Mouse (Mus musculus): ENCODE measurements around the gene Gm9837.
A peak's percentile ranks its signal among the peaks of the same experiment; 100 is the strongest.

Gene Gm9837

DNA sequence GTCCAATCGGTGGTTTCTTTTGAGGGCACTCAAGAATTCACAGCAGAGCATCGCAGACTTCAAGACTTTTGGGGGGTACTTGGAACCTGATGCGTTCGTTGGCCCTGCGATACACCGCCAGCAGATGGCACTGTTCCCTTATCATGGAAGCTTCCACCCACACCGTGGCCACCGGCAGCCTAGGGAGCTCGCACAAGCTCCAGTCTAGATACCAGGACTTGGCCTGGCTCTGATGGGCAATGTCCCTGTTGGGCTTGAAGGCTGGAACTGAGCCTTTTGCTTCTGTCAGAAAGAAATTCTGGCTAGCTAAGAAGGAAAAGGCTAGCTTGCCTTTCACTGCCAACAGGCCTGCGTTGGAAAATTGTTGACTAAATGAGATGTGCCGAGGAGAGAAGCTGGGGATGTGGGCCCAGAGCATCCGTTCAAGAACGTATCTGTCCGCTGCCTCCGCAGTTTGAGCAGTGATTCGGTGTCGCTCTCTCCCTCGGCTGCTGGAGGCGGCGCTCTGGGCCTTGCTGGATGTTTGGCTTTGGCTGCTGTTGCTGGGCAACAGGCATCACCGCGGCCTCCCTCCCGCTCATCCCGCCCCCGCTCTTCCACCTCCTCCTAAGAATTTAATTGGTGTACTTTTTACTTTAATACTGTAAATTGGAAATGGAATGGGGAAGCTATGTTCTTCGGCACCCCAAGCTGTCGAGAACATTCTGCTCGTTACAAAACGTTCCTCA lies at the start of gene Gm9837:
Gm9837 (minus strand) TSS at position 512 of the 728 bp plus-strand sequence.
- peak; percentile 82 for ATAC-seq (ENCODE audit: insufficient number of reproducible peaks, low FRiP score, low TSS enrichment)

DNA sequence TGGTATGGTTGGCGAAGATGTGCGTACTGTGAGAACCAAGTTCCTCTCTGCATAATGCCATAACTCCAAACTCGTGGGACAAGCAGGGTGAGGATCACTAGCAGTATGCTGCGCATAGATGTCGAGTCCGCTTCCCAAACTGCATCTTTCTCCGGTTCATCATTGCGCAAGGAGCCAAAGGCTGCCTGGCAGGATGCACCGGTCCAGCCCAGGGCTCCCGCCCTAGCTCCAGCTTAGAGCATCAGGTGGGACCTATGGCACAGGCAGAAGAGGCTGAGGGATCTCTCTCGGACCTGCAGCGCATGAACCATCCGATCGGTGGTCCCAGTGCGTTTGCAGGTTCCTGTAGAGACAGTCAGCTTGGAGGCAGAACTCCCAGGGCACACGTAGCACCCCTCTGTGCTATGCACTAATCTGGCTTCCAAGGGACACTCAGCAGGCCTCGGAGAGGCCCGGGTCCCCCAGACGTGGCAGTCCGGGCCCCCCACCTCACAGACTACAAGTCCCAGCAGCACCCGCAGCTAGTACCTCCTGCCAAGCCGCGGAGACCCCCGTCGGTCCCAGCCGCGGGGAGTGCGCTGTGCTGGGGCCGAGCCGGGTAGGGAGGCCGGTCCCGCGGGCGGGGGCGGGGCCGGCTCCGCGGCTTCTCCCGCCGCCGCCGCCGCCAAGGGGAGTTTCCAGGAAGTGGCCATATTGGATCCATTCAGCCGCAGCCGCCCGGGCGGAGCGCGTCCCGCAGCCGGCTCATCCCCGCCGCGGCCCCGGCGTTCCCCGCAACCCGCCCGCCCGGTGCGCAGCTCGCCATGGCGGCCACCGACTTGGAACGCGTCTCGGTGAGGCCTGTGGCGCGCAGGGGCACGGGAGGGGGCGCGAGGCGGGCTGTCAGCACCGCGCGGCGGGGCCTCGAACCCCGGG lies 49.2 kb upstream of the Gm9837 start, which contains the start of gene Sept8:
Sept8 (plus strand) TSS at position 51 of the 915 bp plus-strand sequence.
- ATAC-seq (ENCODE audit: insufficient number of reproducible peaks, low FRiP score, low TSS enrichment) = peak; percentile 49; the same call in 1 of the 2 replicates

DNA sequence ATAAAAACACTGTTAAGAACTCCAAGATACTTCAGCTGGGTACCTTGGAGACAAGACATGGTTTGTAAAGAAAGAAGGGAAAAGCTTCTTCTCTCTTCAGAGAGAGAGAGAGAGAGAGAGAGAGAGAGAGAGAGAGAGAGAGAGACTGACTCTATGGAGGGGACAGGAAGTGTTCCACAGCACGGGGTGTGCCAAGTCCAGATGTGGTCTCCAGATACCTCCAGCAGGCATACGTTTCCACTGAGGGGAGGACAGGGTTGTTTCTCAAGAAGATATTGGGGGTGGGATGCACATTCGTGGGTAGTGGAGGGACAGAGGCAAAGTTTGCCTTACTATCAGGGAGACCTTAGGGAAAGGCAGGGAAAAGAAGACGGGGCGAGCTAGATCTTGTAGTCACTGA lies 48.5 kb upstream of the Gm9837 start:
- ATAC-seq (ENCODE audit: insufficient number of reproducible peaks, low FRiP score, low TSS enrichment) = no peak

DNA sequence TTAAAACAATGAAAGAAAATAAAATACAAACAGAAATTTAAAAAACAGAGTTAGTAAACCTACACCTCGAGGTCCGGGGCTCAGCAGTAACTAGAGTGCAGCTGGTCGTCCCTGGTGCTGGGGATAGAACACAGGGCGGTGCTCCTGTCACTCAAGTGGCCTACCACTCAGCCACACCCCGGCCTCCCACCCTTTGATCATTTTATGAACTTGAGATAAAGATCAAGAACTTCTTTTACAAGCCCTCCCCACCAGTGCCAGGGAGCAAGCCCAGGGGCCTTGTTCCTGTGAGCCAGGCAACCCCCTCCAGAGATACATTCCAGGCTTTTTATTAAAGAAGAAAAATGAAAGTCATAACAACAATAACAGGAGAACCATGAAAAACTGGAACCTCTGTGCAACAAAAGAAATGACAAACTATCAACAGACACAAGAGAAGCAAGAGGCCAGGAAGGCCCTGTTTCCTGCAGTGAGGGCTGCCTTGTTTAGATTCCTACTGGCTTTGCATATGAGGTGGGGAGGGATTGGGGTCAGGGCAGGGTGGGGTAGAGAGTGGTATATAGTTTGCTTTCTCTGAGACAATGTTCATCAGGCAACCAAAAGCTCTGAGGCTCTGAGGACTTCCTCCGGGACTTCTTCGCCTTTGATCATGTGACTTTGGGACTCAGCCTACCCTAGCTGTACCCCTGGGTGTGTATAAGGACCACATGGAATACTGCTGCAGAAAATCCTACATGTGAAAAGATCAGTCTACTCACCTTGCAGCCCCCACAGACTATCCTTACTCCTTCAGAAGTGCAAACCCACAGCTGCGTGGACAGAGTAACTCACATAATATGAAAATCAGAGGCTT lies 46.7 kb upstream of the Gm9837 start:
- ATAC-seq (ENCODE audit: insufficient number of reproducible peaks, low FRiP score, low TSS enrichment) = no peak

DNA sequence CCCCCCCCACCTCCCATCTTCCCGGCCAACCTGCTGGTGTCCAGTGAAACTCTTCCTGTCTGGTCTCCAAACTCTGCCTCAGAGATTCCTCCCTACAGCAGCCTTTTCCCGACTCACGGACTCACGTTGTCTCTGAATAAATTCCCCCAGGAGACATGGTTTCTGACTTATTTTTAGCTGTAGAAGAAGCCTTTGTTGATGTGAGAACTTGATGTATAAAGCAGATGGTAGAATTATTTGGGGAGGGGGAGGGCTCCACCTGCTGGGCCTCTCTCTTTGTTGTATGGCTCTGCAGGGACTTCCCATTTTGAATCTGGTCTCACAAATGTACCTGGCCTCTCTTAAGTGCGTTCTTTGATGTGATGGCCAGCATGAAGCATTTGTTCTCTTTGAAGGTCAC lies 40.1 kb upstream of the Gm9837 start:
- ATAC-seq (ENCODE audit: insufficient number of reproducible peaks, low FRiP score, low TSS enrichment) = no peak

DNA sequence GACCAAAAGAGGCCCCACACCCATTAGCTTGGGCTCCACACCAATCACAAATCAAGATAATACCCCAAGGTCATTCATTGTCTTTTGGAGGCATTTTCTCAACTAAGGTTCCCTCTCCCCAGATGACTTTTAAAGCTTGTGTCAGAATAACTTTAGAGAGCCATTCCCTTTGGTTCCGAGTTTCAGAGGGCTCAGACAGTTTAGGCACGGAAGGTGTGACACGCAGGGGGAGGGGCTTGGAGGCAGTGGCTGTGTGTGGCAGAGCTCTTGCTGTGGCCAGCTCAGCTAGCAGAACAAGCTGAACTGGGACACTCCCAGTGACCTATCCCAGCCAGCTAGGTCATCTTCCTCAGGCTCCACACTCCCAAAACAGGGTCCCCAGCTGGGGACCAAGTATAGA lies 38.3 kb upstream of the Gm9837 start:
- no peak for ATAC-seq (ENCODE audit: insufficient number of reproducible peaks, low FRiP score, low TSS enrichment)

DNA sequence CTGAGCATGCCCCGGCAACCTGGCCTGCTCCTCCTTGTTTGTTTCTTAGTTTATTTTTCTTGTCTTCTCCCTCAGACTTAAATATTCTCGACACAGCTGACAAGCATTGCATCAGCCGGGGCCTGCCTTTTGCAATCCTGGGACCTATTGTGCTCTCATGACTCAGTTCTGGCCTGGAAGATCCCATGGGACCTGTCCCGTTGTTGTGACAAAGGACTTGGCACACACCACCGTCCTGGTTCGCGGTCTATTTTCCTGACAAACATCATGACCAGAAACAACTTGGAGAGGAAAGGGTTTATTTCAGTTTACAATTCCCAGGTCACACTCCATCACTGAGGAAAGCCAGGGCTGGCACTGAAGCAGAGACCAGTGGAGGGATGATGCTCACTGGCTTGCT lies 37.9 kb upstream of the Gm9837 start:
- ATAC-seq (ENCODE audit: insufficient number of reproducible peaks, low FRiP score, low TSS enrichment) = no peak

DNA sequence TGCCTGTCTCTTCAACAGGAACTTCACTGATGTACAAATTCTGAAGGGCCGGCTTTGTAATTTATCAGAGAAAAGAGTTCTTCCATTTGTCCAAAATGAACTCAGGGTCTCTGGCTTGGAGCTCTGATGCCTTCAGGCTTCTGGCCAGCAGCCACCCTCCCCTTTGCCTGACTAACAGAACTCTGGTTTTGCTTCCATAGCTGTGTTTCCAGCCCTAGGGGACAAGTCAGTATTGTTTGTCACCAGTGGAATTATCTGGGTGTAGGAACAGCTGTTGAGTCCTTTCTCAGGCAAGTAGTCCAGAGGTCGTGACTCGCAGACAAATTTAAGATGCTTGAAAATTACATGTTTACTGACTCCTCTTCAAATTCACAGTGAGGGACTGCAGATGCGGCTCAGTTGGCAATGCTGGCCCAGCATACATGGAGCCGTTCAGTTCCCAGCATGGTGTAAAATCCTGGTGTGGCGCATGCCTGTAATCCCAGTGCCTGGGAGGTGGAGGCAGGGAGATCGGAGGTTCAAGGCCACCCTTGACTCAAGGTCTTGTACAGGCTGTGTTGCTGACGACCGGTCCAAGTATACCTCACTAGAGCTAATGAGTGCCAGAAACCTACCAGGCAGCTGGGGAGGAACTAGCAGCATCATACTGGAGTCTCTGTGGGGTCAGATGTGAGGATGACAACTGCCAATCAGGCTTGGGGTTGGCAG lies 37.0 kb upstream of the Gm9837 start:
- ATAC-seq (ENCODE audit: insufficient number of reproducible peaks, low FRiP score, low TSS enrichment) = no peak

DNA sequence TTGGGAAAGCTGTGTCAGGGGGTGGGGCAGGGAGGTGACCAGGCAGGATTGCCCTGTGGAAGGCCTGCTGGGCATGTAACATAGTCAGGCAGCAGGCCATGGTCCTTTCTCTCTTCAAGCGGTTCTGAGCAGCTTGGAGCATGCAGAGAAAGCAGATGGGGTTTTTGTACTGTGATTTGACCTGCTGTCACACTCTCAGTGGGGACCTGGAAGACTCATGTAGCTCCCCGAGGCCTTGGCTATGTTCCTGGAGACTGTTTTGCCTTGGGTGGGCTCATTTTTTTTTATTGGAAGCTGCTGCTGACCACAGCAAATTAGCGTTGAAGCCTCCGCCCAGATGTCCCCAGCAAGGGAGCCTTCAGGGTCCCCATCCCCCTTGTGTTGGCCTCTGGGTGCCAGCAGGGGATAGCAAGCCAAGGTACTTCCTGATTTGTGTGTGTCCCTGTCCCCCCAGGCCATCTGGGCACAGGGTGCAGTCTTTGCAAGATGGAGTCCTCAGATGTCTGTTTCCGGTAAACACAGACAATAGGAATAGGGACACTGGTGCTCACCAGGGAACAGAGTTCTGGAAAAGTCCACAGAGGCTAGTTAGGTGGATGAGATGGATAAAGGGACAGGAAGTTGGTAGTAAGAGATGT lies 34.9 kb upstream of the Gm9837 start:
- ATAC-seq (ENCODE audit: insufficient number of reproducible peaks, low FRiP score, low TSS enrichment) = peak; percentile 85

DNA sequence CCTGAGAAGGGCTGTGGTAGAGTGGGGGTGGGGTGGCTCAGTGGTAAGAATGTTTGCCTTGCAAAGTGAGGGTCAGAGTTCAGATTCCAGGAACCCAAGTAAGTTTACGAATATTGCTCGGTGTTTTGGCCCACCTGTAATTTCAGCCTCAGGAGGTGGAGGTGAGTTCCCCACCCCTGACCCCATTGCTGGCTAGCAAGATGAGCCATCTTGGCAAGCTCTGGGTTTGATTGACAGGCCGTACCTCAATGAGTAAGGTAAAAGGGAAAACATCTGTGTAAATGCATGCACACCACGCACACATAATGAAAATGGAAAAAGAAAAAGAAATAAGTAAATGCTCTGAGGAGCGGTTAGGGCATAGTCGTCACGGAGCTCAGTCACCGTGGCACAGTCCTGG lies 34.1 kb upstream of the Gm9837 start:
- ATAC-seq (ENCODE audit: insufficient number of reproducible peaks, low FRiP score, low TSS enrichment) = no peak

DNA sequence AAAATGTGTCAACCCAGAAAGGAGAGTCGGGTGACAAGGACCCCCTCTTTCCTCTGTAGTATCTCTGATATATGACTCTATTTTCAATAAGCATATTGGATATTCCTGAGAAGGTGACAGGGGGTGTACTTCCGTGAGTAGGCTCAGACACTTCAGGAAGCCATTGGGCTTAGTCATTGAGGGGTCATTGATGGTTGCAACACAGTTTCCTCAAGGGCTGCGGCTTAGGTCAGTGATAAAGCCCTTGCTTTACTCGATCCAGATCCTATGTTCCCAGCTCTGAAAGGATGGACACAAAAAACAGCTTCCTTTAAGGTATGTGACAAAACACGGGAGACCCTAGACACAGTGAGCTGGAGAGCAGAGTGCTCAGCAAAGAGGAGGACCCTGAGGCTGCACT lies 33.5 kb upstream of the Gm9837 start:
- ATAC-seq (ENCODE audit: insufficient number of reproducible peaks, low FRiP score, low TSS enrichment) = no peak

DNA sequence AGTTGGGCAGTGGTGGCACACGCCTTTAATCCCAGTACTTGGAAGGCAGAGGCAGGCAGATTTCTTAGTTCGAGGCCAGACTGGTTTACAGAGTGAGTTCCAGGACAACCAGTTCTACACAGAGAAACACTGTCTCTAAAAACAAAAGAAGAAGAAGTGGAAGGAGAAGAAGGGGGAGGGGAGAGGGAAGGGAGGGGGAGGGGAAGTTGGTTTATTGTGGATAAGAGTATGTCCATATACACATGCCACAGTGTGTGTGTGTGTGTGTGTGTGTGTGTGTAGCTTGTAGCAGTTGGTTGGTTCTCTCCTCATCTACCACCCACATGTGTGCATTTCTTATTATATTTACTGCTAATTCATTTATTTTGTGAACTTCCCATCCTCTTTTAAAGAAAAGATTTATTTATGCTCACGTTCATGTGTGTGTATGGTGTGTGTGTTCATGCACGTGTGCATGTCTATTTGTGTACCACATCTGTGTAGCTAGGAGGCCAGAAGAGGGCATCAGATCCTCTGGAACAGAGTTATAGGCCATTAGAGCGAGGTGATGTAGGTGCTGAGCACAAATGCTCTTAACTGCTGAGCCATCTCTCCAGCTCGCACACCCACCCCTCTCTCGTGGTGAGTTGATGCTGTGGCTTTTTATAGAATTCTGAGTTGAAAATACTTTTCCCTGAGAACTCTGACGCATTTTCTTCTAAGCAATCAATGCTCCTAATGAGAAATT lies 31.9 kb upstream of the Gm9837 start:
- ATAC-seq (ENCODE audit: insufficient number of reproducible peaks, low FRiP score, low TSS enrichment) = no peak

DNA sequence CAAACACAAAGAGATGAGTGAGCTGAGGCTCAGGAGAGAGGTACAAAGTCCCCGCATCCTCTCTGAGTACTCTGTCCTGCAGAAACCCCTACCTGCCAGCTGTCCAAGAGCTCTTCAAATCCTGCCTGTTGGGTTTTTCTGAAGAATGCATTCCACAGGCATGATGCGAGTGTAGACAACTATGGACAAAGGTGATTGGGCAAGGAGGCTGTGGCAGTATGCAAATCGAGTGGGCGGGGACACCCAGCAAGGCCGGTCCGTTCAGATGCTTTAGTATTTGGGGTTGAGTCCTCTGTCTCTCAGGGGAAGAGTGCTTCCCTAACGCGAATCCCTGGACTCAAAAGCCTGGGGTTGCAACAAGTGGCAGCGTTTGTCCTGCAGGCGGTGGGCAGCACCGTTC lies 30.3 kb upstream of the Gm9837 start:
- no peak for ATAC-seq (ENCODE audit: insufficient number of reproducible peaks, low FRiP score, low TSS enrichment)

DNA sequence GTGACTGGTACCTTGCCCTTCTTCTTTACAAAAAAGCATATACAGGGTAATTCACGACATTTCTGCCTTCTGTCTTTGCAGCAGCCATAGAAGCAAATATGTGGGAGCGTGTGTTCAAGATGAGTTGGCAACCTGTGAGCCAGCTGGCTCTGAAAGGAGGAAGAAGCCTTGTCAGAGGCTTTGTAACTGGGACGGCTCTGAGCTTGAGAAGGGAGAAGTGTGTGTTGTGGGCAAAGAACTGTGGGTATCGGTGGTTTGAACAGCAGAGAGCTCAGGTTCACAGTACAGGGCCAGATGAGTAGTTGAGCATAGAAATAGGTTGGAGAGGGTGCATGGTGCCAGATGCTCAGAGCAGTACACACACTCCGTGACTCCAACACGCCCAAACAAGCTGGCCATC lies 26.7 kb upstream of the Gm9837 start:
- no peak for ATAC-seq (ENCODE audit: insufficient number of reproducible peaks, low FRiP score, low TSS enrichment)

DNA sequence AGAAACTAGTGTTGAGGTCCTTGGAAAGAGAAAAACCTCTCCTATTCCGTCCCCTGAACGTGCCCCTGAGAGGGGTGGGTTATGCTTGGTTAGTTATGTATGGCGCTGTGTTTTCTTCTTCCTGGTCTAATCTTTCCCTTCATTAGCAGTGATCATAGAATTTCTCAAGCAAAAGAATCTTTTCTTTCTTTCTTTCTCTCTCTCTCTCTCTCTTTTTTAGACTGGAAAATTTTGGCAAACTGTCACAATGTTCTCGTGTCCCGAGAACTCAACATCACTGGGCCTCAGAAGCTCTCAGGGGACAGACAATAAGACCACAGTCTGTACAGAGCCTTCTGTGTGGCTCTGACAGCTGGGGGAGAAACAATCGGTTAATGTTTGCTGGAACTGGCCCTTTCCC lies 25.1 kb upstream of the Gm9837 start:
- ATAC-seq (ENCODE audit: insufficient number of reproducible peaks, low FRiP score, low TSS enrichment) = no peak

DNA sequence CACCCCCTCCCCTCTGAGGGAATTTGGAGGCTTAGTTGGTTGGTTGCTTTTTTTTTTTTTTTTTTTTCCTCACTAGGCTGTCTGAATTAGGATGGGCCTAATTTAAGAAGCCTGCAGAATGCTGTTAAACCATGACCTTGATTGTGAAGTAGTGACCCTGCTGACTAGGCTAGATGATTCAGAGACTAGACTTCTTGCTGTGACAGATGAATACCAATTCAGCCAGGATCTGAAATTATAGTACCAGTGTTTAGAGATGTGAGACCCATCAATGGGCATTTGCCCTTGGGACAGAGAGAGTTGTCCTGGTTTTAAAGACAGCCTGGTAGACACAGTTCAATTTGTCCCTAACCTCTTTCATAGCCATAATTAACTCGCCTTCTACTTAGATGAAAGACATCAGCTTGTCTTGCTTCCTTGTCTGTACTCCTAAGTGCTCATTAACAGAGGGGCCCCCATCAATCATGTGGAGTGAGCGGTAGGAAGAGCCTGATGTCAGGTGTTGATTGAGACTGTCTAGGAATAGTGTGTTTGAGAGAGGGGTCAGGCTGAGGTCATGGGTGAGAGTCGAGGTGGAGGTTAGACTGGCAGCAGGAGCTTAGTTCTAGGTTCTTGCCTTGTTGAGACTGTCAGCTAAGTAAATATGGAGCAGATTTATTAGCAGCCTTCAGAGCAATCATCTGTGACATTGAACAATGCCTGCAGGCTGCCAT lies 23.1 kb upstream of the Gm9837 start:
- no peak for ATAC-seq (ENCODE audit: insufficient number of reproducible peaks, low FRiP score, low TSS enrichment)

DNA sequence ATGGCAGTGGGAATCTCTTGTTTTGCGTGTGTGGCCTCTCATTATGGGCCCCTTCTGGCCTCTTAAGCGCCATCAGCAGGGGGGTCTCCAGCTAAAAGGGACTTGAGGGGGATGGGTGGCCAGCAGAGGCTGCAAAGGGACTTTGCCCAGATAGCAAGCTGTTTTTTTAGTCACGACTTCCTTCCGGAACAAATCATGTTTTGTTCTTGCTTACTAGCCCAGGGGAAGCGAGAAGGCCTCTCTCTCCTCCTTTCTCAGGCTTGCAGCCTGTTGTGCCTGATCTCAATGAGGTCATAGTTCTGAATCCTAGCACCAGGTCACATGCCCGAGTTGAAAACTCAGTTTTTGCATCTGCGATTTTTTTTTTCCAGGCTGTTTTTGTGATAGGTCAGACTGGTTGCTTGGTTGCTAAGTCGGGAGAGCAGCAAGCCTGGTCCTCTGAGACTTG lies 21.7 kb upstream of the Gm9837 start:
- ATAC-seq (ENCODE audit: insufficient number of reproducible peaks, low FRiP score, low TSS enrichment) = no peak

DNA sequence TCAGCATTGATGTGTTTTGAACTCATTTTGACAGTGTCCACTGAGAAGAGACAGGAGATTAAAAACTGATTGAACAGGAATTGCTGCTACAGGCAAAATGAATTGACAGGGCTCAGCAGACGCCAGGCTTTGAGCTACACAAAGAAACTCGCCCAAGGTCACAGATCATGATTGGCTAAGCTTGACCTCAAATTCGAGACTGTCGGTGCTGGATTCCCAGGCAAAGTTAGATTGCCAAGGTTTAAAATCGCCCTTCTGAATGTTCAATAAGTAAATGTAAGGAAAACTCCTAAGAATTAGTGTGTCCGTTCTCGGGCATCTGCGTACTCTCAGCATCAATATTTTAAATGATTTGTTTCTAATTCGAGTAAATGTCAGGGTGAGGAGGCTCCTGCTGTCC lies 19.1 kb upstream of the Gm9837 start:
- ATAC-seq (ENCODE audit: insufficient number of reproducible peaks, low FRiP score, low TSS enrichment) = no peak

All from cerebellum, adult (tissue).